Mouse (Mus musculus) monocyte, adult 2 months (primary cell): ENCODE measurements around the gene Arhgap24.

Experiments used
- DNase-seq, 2 experiments: peaks; one replicate each; pipeline ENCODE4 v3.0.0; 2022; ENCODE audit warnings: low spot score in 2 of 2, low read depth in 1 of 2

Gene Arhgap24

GRCm38 (mm10) chr5:102667754-102668575, 186.8 kb downstream of the Arhgap24 start:
- DNase-seq = no peak

- DNase-seq = no peak
Observed at GRCm38 (mm10) chr5:102670206-102670605, 189.0 kb downstream of the Arhgap24 start.

GRCm38 (mm10) chr5:102670731-102671345, 189.6 kb downstream of the Arhgap24 start:
- DNase-seq = no peak

DNA sequence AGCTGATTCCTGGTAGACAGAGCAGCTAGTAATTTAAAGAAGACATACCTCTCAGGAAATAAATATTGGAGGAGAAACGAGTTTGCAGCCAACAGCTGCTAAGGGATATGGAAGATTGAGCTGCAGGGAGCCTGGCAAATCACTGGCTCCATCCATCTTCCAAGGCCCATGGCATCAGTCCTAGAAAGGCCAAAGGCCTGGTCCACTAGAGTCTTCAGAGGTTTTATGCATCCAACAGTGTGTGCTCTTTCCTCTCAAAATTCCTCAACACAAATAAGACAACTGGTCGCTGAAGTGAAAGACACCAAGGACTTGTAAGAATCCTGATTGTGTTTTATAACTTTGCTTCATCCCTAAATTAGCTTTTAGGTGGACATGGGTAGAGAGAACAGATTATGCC, 194.1 kb downstream of the Arhgap24 start:
- no peak for DNase-seq

DNA sequence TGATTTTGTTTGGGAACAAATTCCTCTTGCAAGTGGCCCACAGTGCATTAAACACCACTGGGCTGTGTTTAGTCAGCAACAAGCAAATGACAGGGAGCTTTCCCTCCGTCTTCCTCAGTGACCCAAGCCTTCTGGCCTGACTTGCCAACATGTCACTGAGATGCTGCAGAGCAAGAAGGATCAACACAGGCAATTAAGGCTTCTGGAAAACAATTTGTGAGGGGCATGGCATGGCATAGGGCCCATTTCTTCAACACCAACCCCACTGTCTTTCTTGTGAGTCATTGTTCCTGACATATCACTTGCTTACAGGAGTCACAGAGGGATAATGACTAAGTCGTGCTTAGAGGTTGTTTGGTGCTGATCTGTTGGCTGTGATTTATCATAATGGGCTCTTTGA, 196.0 kb downstream of the Arhgap24 start:
- no peak for DNase-seq

DNA sequence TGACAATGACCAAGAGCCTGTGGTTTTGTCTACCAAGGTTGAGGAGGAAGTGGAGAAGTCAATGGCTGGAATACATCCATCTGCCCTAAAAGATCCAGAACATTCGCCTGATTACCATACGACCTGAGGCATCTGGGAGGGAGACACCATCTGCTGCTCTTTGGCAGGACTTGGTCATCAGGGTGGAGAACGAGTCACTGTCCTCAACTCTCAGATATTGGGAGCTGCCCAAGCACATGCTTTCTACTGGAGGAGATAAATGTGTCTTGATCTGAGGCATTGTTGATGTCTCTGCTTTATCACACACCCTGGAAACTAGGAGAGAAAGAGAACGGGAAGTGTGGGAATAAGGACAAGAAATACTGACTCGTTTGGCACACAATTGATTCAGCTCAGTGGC, 206.5 kb downstream of the Arhgap24 start:
- no peak for DNase-seq

DNA sequence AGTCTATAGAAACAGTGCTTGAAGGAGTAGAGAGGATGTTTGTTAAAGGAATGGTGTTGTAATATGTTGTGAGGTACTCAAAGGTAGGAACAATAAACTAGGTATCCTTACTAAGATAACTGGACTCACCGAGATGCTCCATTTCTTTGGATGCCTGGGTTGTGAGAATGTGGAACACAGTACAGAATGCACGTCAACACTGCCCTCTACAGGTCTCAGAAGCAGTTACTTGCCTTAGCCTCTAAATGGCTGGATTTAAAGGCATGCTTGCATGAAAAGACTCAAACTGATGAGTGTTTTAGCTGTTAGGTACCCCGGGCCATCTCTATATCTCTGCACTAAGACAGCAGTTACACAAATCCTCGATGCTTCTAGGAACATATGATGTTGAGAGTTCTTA, 211.3 kb downstream of the Arhgap24 start:
- DNase-seq = no peak

DNA sequence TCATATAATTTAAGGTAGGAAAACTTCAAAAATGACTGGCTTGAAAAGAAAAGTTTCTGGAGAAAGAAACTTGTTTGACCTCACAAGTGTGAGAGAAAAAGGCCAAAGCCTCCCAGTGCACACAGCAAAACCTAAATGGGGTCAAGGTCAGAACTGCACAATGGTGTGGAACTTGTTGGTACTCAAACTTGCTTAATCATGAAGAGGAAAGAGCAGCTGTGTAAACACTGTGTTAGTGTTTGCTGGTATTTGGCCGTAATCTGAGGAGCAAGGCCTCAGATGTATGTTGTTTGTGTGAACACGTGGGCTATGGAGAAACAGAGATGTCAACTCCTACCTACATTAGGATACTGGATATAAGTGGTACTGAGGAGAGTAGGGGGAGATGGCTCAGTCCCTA, 212.0 kb downstream of the Arhgap24 start:
- no peak for DNase-seq

- DNase-seq = no peak
Observed at GRCm38 (mm10) chr5:102693871-102694270, 212.7 kb downstream of the Arhgap24 start.

DNA sequence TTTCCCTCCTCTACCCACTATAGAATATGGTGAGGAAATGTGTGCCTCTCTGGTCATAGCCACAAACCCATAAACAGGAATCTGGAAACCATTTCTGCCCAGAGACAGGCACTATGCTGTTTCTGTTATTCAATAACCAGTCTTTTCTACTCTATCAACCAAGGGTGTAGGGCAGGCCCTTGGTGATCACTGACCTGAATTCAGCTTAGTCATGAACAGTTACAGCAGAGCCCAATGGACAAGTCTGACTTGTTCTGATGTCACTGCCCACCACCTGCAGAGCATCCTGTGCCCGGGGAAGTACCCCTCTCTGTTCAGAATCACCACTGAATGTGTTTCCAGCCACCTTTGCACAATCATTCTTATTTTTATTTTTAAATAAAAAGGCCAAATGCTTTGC, 216.6 kb downstream of the Arhgap24 start:
- DNase-seq = no peak

DNA sequence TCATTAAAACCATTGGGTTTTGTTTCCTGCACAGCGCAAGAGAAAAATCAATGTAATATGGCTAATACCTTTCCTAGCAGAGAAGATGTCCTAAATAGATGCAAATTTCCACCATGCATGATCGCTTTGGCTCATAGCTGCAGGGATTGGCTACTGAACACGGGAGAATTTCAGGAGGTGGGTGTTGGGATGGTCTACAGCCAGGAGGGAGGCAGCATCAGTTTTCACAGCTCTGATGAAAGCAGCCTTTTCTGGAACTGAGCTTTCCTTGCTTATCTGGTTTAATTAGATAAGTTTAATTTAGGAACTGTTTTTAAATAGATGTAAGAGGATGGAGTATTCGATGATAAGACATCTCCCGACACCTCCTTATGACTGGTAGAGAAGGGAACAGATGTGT, 217.2 kb downstream of the Arhgap24 start:
- no peak for DNase-seq

- DNase-seq = no peak
Observed at GRCm38 (mm10) chr5:102698891-102699290, 217.7 kb downstream of the Arhgap24 start.

DNA sequence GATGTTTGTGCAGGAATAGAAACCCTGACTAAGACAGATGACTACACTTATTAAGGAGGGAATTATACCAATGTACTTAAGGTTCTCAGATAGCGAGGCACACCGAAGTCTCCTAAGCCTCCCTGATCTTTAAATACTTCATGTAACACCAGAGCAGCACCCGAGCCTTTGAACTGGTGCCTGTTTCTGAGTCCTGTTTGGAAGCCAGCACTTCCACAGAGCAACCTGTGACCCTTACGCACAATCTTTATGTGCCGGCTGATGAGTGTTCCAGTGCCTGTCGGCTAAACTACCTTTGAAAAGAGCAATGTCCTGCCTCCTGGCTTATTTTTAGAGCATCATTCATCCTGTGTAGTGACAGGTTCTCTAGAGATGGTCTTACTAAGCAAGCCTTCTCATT, 221.4 kb downstream of the Arhgap24 start:
- DNase-seq = no peak

GRCm38 (mm10) chr5:102703325-102704099, 222.3 kb downstream of the Arhgap24 start:
- no peak for DNase-seq

GRCm38 (mm10) chr5:102705170-102705569, 224.0 kb downstream of the Arhgap24 start:
- no peak for DNase-seq

DNA sequence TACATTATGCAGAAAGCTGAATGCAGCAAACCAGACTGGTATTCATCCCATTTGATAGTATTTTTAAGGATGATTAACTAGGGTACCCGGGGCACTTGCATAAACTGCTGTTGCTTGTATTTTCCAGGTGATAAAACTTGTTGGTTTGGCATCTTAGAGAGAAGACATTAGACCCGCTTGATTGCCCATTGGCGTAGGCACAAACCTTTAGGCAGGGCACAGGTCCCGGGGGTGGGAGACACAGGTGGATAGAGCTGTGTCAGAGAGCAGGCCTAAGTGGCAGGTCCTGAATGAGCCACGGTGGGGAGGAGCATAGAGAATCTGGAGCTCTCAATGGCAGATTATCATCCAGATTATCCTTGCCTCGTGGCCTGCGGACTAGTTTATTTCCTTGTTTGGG, 229.1 kb downstream of the Arhgap24 start:
- DNase-seq = no peak

GRCm38 (mm10) chr5:102719368-102719972, 238.3 kb downstream of the Arhgap24 start:
- no peak for DNase-seq

DNA sequence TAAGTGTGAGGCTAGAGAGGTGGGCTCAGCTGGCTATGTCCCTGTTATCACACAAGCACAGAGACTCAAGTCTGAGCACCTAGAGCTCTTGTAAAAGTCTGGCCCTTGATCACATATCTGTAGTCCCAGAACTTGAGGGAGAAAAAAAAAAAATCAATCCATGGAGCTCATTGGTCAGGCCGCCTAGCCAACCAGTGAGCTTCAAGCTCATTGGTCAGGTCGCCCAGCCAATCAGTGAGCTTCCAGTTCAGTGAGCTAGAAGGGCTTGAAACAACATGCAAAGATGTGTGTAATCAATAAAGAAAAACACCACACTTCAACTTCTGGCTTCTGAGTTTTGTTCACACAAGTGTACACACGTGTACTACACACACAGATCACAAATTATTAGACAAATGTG, 242.4 kb downstream of the Arhgap24 start:
- DNase-seq = no peak

DNA sequence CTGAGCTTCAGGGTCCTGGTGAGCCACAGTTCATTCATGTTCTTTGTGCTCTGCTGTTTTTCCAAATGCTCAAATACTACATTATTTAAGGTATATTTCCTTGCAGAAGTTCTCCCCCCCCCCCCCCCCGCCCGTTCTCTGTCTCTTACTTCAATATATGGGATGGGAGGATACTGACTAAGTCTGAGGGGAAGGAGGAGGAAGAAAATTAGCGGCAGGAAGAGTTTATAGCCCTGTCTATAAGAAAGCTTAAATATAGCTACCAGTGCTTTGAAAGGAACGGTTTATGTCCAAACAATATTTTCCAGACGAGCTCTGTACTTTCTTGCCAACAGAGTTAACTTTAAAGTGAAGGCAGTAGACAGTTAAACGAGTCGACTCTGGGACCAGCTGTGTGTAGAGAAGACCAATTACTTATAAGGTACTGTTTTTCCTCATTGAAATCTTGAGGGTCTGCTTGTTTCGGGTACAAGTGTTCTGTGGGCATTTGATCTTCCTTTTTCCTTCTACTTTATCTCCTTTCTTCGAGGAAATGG, 243.7 kb downstream of the Arhgap24 start:
- no peak for DNase-seq

GRCm38 (mm10) chr5:102725365-102725764, 244.2 kb downstream of the Arhgap24 start:
- no peak for DNase-seq

DNA sequence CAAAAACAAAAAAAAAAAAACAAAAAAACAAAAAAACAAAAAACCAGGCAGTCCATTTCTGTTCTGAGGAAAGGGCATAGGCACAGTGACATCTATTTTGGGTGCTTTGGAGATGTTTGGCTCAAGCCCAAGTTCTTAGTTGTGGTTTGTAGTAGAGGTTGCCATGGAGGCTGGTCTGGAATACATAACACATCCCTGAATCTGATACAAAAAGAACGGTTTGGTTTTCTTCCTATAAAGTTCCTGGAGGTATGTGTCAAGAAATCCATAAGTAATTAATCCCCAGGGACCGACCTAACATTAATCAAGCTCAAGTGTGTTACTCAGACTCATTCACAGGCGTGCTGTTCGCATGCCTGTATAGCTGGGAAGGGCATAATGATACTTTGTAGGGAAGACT, 245.8 kb downstream of the Arhgap24 start:
- no peak for DNase-seq
